Mouse (Mus musculus): ENCODE results near the gene Abhd2.

Gene Abhd2

GRCm38 (mm10) chr7:79272789-79273718 is at the start of gene Abhd2:
TSS of gene Abhd2 (plus strand) at chr7:79273199.
- DNase-seq (ENCODE audit: low read depth, low spot score) = peak; percentile 66

GRCm38 (mm10) chr7:79225477-79225876 is 47.5 kb upstream of the Abhd2 start:
- no peak for DNase-seq (ENCODE audit: low read depth, low spot score)

- no peak for DNase-seq (ENCODE audit: low read depth, low spot score)
These were observed 46.8 kb upstream of the Abhd2 start for GRCm38 (mm10) chr7:79226172-79226571.

- DNase-seq (ENCODE audit: low read depth, low spot score) = no peak
These were observed 46.0 kb upstream of the Abhd2 start for GRCm38 (mm10) chr7:79226834-79227486.

GRCm38 (mm10) chr7:79228471-79228870 is 44.5 kb upstream of the Abhd2 start:
- peak; percentile 45 for DNase-seq (ENCODE audit: low read depth, low spot score)

GRCm38 (mm10) chr7:79231577-79231976 is 41.4 kb upstream of the Abhd2 start:
- no peak for DNase-seq (ENCODE audit: low read depth, low spot score)

GRCm38 (mm10) chr7:79232048-79232447 is 41.0 kb upstream of the Abhd2 start:
- no peak for DNase-seq (ENCODE audit: low read depth, low spot score)

GRCm38 (mm10) chr7:79238741-79239140 is 34.3 kb upstream of the Abhd2 start:
- DNase-seq (ENCODE audit: low read depth, low spot score) = no peak

GRCm38 (mm10) chr7:79241931-79242625 is 30.9 kb upstream of the Abhd2 start:
- no peak for DNase-seq (ENCODE audit: low read depth, low spot score)

GRCm38 (mm10) chr7:79243236-79243635 is 29.8 kb upstream of the Abhd2 start:
- no peak for DNase-seq (ENCODE audit: low read depth, low spot score)

- DNase-seq (ENCODE audit: low read depth, low spot score) = peak; percentile 15
These were observed 26.8 kb upstream of the Abhd2 start for GRCm38 (mm10) chr7:79246039-79246670.

GRCm38 (mm10) chr7:79247408-79247807 is 25.6 kb upstream of the Abhd2 start:
- DNase-seq (ENCODE audit: low read depth, low spot score) = no peak

- no peak for DNase-seq (ENCODE audit: low read depth, low spot score)
These were observed 25.1 kb upstream of the Abhd2 start for GRCm38 (mm10) chr7:79247881-79248389.

GRCm38 (mm10) chr7:79249581-79249980 is 23.4 kb upstream of the Abhd2 start:
- no peak for DNase-seq (ENCODE audit: low read depth, low spot score)

GRCm38 (mm10) chr7:79254248-79254888 is 18.6 kb upstream of the Abhd2 start:
- no peak for DNase-seq (ENCODE audit: low read depth, low spot score)

- DNase-seq (ENCODE audit: low read depth, low spot score) = no peak
These were observed 17.6 kb upstream of the Abhd2 start for GRCm38 (mm10) chr7:79255350-79255749.

- DNase-seq (ENCODE audit: low read depth, low spot score) = no peak
These were observed 17.2 kb upstream of the Abhd2 start for GRCm38 (mm10) chr7:79255752-79256151.

- no peak for DNase-seq (ENCODE audit: low read depth, low spot score)
These were observed 16.3 kb upstream of the Abhd2 start for GRCm38 (mm10) chr7:79256716-79257115.

- no peak for DNase-seq (ENCODE audit: low read depth, low spot score)
These were observed 13.9 kb upstream of the Abhd2 start for GRCm38 (mm10) chr7:79258981-79259542.

- DNase-seq (ENCODE audit: low read depth, low spot score) = no peak
These were observed 10.5 kb upstream of the Abhd2 start for GRCm38 (mm10) chr7:79262478-79262877.

- no peak for DNase-seq (ENCODE audit: low read depth, low spot score)
These were observed 9.2 kb upstream of the Abhd2 start for GRCm38 (mm10) chr7:79263776-79264175.
